Mouse (Mus musculus) cerebellum, adult 2 months (tissue): Measurements from ENCODE around the gene Samd13. TPM values are rescaled to one million over a fixed set of nuclear protein-coding genes. Genes with fewer than 3 reads are reported as not detected.

Experiments used
- DNase-seq, 2 experiments: peaks; one replicate each; pipeline ENCODE4 v3.0.0; 2021
- H3K27ac ChIP-seq: fragments of 200-500 bp; 2 replicates; pipeline ENCODE4 v1.5.1; 2012; ENCODE audit warnings: low read length, control low read depth, inconsistent platforms; ENCODE audit not compliant: insufficient read depth
- H3K27me3 ChIP-seq: fragments of 200-500 bp; 2 replicates; pipeline ENCODE4 v1.6.1; 2012; ENCODE audit warnings: inconsistent platforms, mild to moderate bottlenecking, low read length, moderate library complexity; ENCODE audit not compliant: control insufficient read depth, insufficient read depth
- H3K4me1 ChIP-seq: fragments of 200-500 bp; 2 replicates; pipeline ENCODE4 v1.6.1; 2011; ENCODE audit warnings: low read length; ENCODE audit not compliant: control insufficient read depth, insufficient read depth
- H3K4me3 ChIP-seq: fragments of 200-500 bp; replicated peaks from 2 replicates; pipeline ENCODE3; 2011; ENCODE audit warnings: mild to moderate bottlenecking, low read depth, low read length, control low read depth; ENCODE audit not compliant: insufficient read depth
- CTCF ChIP-seq: fragments of 200-500 bp; IDR thresholded peaks from 2 replicates; pipeline ENCODE4 v1.5.1; 2011; ENCODE audit warnings: low read depth, mild to moderate bottlenecking, control low read depth, low read length, moderate library complexity, borderline replicate concordance; ENCODE audit not compliant: insufficient read depth
- POLR2A ChIP-seq: fragments of 200-500 bp; IDR thresholded peaks from 2 replicates; pipeline ENCODE4 v1.6.1; 2011; ENCODE audit warnings: low read length, control low read depth, borderline replicate concordance; ENCODE audit not compliant: insufficient read depth
- WGBS: fragments of 180-500 bp; shearing (Covaris S2); methylation state at CpG from one replicate; pipeline ENCODE4 v1.1.7; 2018; 5-methylcytosine and 5-hydroxymethylcytosine counted together
- polyA plus RNA-seq: library from polyadenylated mRNA; depleted of rRNA; stranded (reverse); fragments of >200 nt; gene quantifications from 2 replicates; pipeline ENCODE4 v1.2.3, GENCODE M21; 2012

The Samd13 gene
- polyA plus RNA-seq, 1 experiment, result not detected

- Histone ChIP-seq H3K27me3 (no peaks in the 10 kb centered on the region), H3K4me1 (no peaks in the 10 kb centered on the region; the same call in 1 of the 2 replicates), H3K27ac (no peak overlapping the region), H3K4me3 (peak overlapping the region; percentile 74)
- peak; percentile 37 to 51 for DNase-seq
- 23% methylated on average over 13 of the region's 13 CpGs for WGBS
- TF ChIP-seq POLR2A, result no peak
Observed at GRCm38 (mm10) chr3:146682140-146682651, 3.2 kb downstream of the Samd13 start.

GRCm38 (mm10) chr3:146681696-146682095 lies 3.7 kb downstream of the Samd13 start:
- Histone ChIP-seq H3K27me3 (no peaks in the 10 kb centered on the region), H3K27ac (no peak overlapping the region), H3K4me3 (peak overlapping the region; percentile 74), H3K4me1 (no peaks in the 10 kb centered on the region; the same call in 1 of the 2 replicates)
- WGBS, result 49% methylated on average over 8 of the region's 8 CpGs
- TF ChIP-seq POLR2A (no peak), CTCF (no peak)
- DNase-seq, result no peak

- WGBS, result 93% methylated on average over 13 of the region's 13 CpGs
- Histone ChIP-seq H3K4me1 (no peaks in the 10 kb centered on the region; the same call in 1 of the 2 replicates), H3K27ac (no peak overlapping the region), H3K27me3 (no peaks in the 10 kb centered on the region), H3K4me3 (no peak overlapping the region)
- TF ChIP-seq POLR2A, result no peak
- no peak for TF ChIP-seq CTCF
- no peak for DNase-seq
Observed at GRCm38 (mm10) chr3:146680625-146681024, 4.8 kb downstream of the Samd13 start.

- WGBS, result 95% methylated on average over 16 of the region's 16 CpGs
- TF ChIP-seq POLR2A, result no peak
- no peak for TF ChIP-seq CTCF
- no peak overlapping the region for H3K4me3 ChIP-seq
- H3K4me1 ChIP-seq, result no peaks in the 10 kb centered on the region
- no peak for DNase-seq
- H3K27me3 ChIP-seq, result no peaks in the 10 kb centered on the region
- no peak overlapping the region for H3K27ac ChIP-seq
Observed at GRCm38 (mm10) chr3:146679646-146680045, 5.7 kb downstream of the Samd13 start.

GRCm38 (mm10) chr3:146676193-146676592 lies 9.2 kb downstream of the Samd13 start:
- Histone ChIP-seq H3K27ac (no peak overlapping the region), H3K4me1 (no peaks in the 10 kb centered on the region), H3K27me3 (no peaks in the 10 kb centered on the region), H3K4me3 (no peak overlapping the region)
- TF ChIP-seq POLR2A, result no peak
- no peak for TF ChIP-seq CTCF
- DNase-seq, result no peak
- WGBS, result 87% methylated on average over 4 of the region's 4 CpGs

GRCm38 (mm10) chr3:146675101-146675500 lies 10.3 kb downstream of the Samd13 start:
- 88% methylated on average over 1 of the region's 1 CpGs for WGBS
- no peak for DNase-seq
- TF ChIP-seq POLR2A (no peak), CTCF (no peak)
- H3K4me1 ChIP-seq, result no peaks in the 10 kb centered on the region
- H3K27me3 ChIP-seq, result no peaks in the 10 kb centered on the region
- H3K4me3 ChIP-seq, result no peak overlapping the region
- H3K27ac ChIP-seq, result no peak overlapping the region

- no peak for DNase-seq
- no peak overlapping the region for H3K27ac ChIP-seq
- no peaks in the 10 kb centered on the region for H3K27me3 ChIP-seq
- no peaks in the 10 kb centered on the region for H3K4me1 ChIP-seq
- 59% methylated on average over 2 of the region's 2 CpGs for WGBS
- H3K4me3 ChIP-seq, result no peak overlapping the region
- TF ChIP-seq CTCF (no peak), POLR2A (no peak)
Observed at GRCm38 (mm10) chr3:146671121-146671520, 14.3 kb downstream of the Samd13 start.

GRCm38 (mm10) chr3:146661907-146662306 lies 23.5 kb downstream of the Samd13 start:
- no peaks in the 10 kb centered on the region for H3K27me3 ChIP-seq
- H3K4me3 ChIP-seq, result no peak overlapping the region
- no peak for DNase-seq
- H3K4me1 ChIP-seq, result peaks cover 9% of the 10 kb centered on the region
- WGBS, result 90% methylated on average over 7 of the region's 7 CpGs
- no peak for TF ChIP-seq CTCF
- no peak for TF ChIP-seq POLR2A
- H3K27ac ChIP-seq, result no peak overlapping the region
